Mouse (Mus musculus) embryonic facial prominence, embryonic 11.5 days (tissue): Measurements from ENCODE around the gene Spata45. TPM values are rescaled to one million over a fixed set of nuclear protein-coding genes. Genes with fewer than 3 reads are reported as not detected.

ENCODE experiments used
- ATAC-seq: fragments of 200-750 bp; cut with Nextera tagmentation; replicated peaks from 2 replicates; pipeline ENCODE4 v1.8.0; 2017; ENCODE audit warnings: low read depth; ENCODE audit not compliant: insufficient number of reproducible peaks, low FRiP score, low TSS enrichment
- DNase-seq: peaks from one replicate; pipeline ENCODE4 v3.0.0-alpha.2; 2015; ENCODE audit warnings: low spot score
- H3K27ac ChIP-seq: fragments of 300-500 bp; sonication (generic); replicated peaks from 2 replicates; pipeline ENCODE4 v1.5.1; 2014; ENCODE audit warnings: mild to moderate bottlenecking, low read depth, low read length, control low read depth
- H3K27me3 ChIP-seq: fragments of 300-500 bp; sonication (generic); 2 replicates; pipeline ENCODE4 v1.6.1; 2014; ENCODE audit warnings: mild to moderate bottlenecking, low read length, moderate library complexity, mixed read lengths; ENCODE audit not compliant: control insufficient read depth, insufficient read depth
- H3K36me3 ChIP-seq: fragments of 300-500 bp; sonication (generic); replicated peaks from 2 replicates; pipeline ENCODE4 v1.6.1; 2014; ENCODE audit warnings: low read depth, mild to moderate bottlenecking, low read length, moderate library complexity, mixed read lengths; ENCODE audit not compliant: control insufficient read depth, insufficient read depth
- H3K4me1 ChIP-seq: fragments of 300-500 bp; sonication (generic); 2 replicates; pipeline ENCODE4 v1.6.1; 2014; ENCODE audit warnings: low read length, mixed read lengths; ENCODE audit not compliant: control insufficient read depth, insufficient read depth
- H3K4me2 ChIP-seq: fragments of 300-500 bp; sonication (generic); 2 replicates; pipeline ENCODE4 v1.6.1; 2014; ENCODE audit warnings: low read depth, mild to moderate bottlenecking, control low read depth, low read length, moderate library complexity
- H3K4me3 ChIP-seq: fragments of 300-500 bp; sonication (generic); 2 replicates; pipeline ENCODE4 v1.5.1; 2014; ENCODE audit warnings: low read depth, low read length, control low read depth
- H3K9ac ChIP-seq: fragments of 300-500 bp; sonication (generic); replicated peaks from 2 replicates; pipeline ENCODE4 v1.6.1; 2014; ENCODE audit warnings: mild to moderate bottlenecking, control low read depth, low read length
- H3K9me3 ChIP-seq: fragments of 300-500 bp; sonication (generic); replicated peaks from 2 replicates; pipeline ENCODE4 v1.6.1; 2016; ENCODE audit warnings: mild to moderate bottlenecking, low read length, inconsistent platforms, mixed read lengths; ENCODE audit not compliant: control insufficient read depth
- WGBS: fragments of 180-500 bp; shearing (Covaris S2); extraction: QIAGEN DNeasy Blood & Tissue Kit; methylation state at CpG from one replicate; pipeline ENCODE4 v1.1.7; 2014; 5-methylcytosine and 5-hydroxymethylcytosine counted together
- polyA plus RNA-seq: library from polyadenylated mRNA; unstranded; fragments of >200 nt; fragmentation: Nextera tagmentation; extraction: Ambion mirVana; gene quantifications from 2 replicates; pipeline ENCODE4 v1.2.1, GENCODE M21; 2014

The Spata45 gene
- polyA plus RNA-seq, 1 experiment from 2014 or later, result not detected

- Histone ChIP-seq H3K9ac (no peak overlapping the region), H3K9me3 (no peaks in the 10 kb centered on the region), H3K4me2 (no peak overlapping the region), H3K27me3 (no peaks in the 10 kb centered on the region), H3K4me1 (no peaks in the 10 kb centered on the region), H3K27ac (no peak overlapping the region), H3K4me3 (no peak overlapping the region), H3K36me3 (peaks cover 4% of the 10 kb centered on the region)
- DNase-seq, result no peak
- WGBS, result 91% methylated on average over 6 of the region's 6 CpGs
- no peak for ATAC-seq
These were observed 36.6 kb downstream of the Spata45 start for GRCm38 (mm10) chr1:191073001-191073400.

GRCm38 (mm10) chr1:191073486-191073885 is 37.0 kb downstream of the Spata45 start:
- Histone ChIP-seq H3K4me1 (no peaks in the 10 kb centered on the region), H3K36me3 (peaks cover 4% of the 10 kb centered on the region), H3K4me3 (no peak overlapping the region), H3K9ac (no peak overlapping the region), H3K27me3 (no peaks in the 10 kb centered on the region), H3K4me2 (no peak overlapping the region), H3K27ac (no peak overlapping the region), H3K9me3 (no peaks in the 10 kb centered on the region)
- ATAC-seq (no peak), DNase-seq (no peak)
- 90% methylated on average over 4 of the region's 4 CpGs for WGBS

- no peak overlapping the region for H3K4me3 ChIP-seq
- H3K4me2 ChIP-seq, result no peak overlapping the region
- WGBS, result 67% methylated on average over 10 of the region's 10 CpGs
- peak; percentile 77 for DNase-seq
- H3K27ac ChIP-seq, result no peak overlapping the region
- H3K36me3 ChIP-seq, result peaks cover 4% of the 10 kb centered on the region
- ATAC-seq, result no peak
- no peak overlapping the region for H3K9ac ChIP-seq
- H3K27me3 ChIP-seq, result no peaks in the 10 kb centered on the region
- no peaks in the 10 kb centered on the region for H3K9me3 ChIP-seq
- no peaks in the 10 kb centered on the region for H3K4me1 ChIP-seq
These were observed 38.9 kb downstream of the Spata45 start for GRCm38 (mm10) chr1:191075199-191075883.

GRCm38 (mm10) chr1:191083230-191083629 is 46.8 kb downstream of the Spata45 start:
- DNase-seq (no peak), ATAC-seq (no peak)
- Histone ChIP-seq H3K36me3 (peaks cover 2% of the 10 kb centered on the region; the same call in 1 of the 2 replicates), H3K9ac (no peak overlapping the region), H3K4me2 (no peak overlapping the region), H3K4me3 (no peak overlapping the region), H3K27ac (no peak overlapping the region), H3K27me3 (no peaks in the 10 kb centered on the region), H3K4me1 (no peaks in the 10 kb centered on the region), H3K9me3 (no peaks in the 10 kb centered on the region)
- 95% methylated on average over 8 of the region's 8 CpGs for WGBS

GRCm38 (mm10) chr1:191084951-191085559 is 48.6 kb downstream of the Spata45 start:
- Histone ChIP-seq H3K4me3 (no peak overlapping the region), H3K27ac (no peak overlapping the region), H3K9ac (no peak overlapping the region), H3K27me3 (no peaks in the 10 kb centered on the region), H3K4me2 (no peak overlapping the region), H3K4me1 (no peaks in the 10 kb centered on the region), H3K9me3 (no peaks in the 10 kb centered on the region), H3K36me3 (peaks cover 2% of the 10 kb centered on the region; the same call in 1 of the 2 replicates)
- ATAC-seq (no peak), DNase-seq (peak; percentile 67)
- 71% methylated on average over 5 of the region's 5 CpGs for WGBS

GRCm38 (mm10) chr1:191085597-191085996 is 49.2 kb downstream of the Spata45 start:
- DNase-seq, result no peak

GRCm38 (mm10) chr1:191086304-191086878 is 50.0 kb downstream of the Spata45 start:
- peak overlapping the region; percentile 18; the same call in 1 of the 2 replicates for H3K9ac ChIP-seq
- no peaks in the 10 kb centered on the region for H3K9me3 ChIP-seq
- DNase-seq (no peak), ATAC-seq (no peak)
- no peak overlapping the region for H3K27ac ChIP-seq
- 0 out of 2 replicates have a peak, but pooled peaks cover 2% of the 10 kb centered on the region for H3K36me3 ChIP-seq
- no peak overlapping the region for H3K4me3 ChIP-seq
- H3K4me2 ChIP-seq, result no peak overlapping the region
- H3K4me1 ChIP-seq, result no peaks in the 10 kb centered on the region
- 84% methylated on average over 7 of the region's 7 CpGs for WGBS
- H3K27me3 ChIP-seq, result no peaks in the 10 kb centered on the region

More at GRCm38 (mm10) chr1:191085597-191085996, 49.2 kb downstream of the Spata45 start:
- WGBS, result 83% methylated on average over 12 of the region's 12 CpGs
- Histone ChIP-seq H3K9me3 (no peaks in the 10 kb centered on the region), H3K27ac (no peak overlapping the region), H3K4me2 (no peak overlapping the region), H3K27me3 (no peaks in the 10 kb centered on the region), H3K9ac (no peak overlapping the region), H3K4me3 (no peak overlapping the region), H3K36me3 (peaks cover 2% of the 10 kb centered on the region; the same call in 1 of the 2 replicates), H3K4me1 (no peaks in the 10 kb centered on the region)
- no peak for ATAC-seq

GRCm38 (mm10) chr1:191086960-191087359 is 50.5 kb downstream of the Spata45 start:
- ATAC-seq (no peak), DNase-seq (no peak)
- H3K9ac ChIP-seq, result no peak overlapping the region; the same call in 1 of the 2 replicates
- no peak overlapping the region for H3K4me2 ChIP-seq
- no peaks in the 10 kb centered on the region for H3K27me3 ChIP-seq
- no peaks in the 10 kb centered on the region for H3K4me1 ChIP-seq
- no peak overlapping the region for H3K4me3 ChIP-seq
- 0 out of 2 replicates have a peak, but pooled peaks cover 1% of the 10 kb centered on the region for H3K36me3 ChIP-seq
- 83% methylated on average over 8 of the region's 8 CpGs for WGBS
- H3K27ac ChIP-seq, result no peak overlapping the region
- H3K9me3 ChIP-seq, result no peaks in the 10 kb centered on the region
